29 mouse cellular contexts compared by ENCODE assay signal in the genomic region with DNA sequence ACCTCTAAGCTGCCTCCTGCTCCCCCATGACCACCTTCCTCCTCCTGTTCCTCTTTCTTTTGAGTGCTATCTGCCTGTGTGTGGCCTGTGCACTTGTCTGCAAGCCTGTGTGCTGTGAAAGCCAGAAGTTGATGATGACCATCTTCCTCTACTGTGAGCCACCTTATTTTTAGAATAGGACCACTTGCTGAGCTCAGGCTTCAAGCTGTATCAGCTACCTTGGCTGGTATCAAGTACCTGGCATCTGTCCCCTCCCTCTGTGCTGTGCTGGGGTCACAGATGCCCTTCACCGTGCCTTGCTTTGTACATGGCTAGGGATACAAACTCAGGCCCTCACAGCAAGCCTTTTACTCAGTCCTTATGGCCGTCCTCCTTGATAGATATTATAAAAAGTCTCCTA. TPM values are rescaled to one million over a fixed set of nuclear protein-coding genes. Genes with fewer than 3 reads are reported as not detected.
DNase-seq lines count a peak whose midpoint lies in the region; ATAC-seq lines count a peak whose summit lies in the region.
"Had no signal": no experiment of that assay in that cellular context is flagged by ENCODE, and none has a peak within 500 bp of the region (broad histone marks: within the 10 kb centered on the region; RNA-seq: fewer than 3 reads in every experiment).

No protein-coding gene starts in this region.

- H3K9ac ChIP-seq in heart, embryonic 16.5 days (ENCODE audit: low read length), result no peak overlapping the region; the same call in 1 of the 2 replicates
- H3K9ac ChIP-seq: embryonic facial prominence, embryonic 13.5 days had no signal

- no peak for ATAC-seq in heart, embryonic 16.5 days (replicated peaks; ENCODE audit: extremely low read depth, insufficient read depth, low FRiP score)
- no peak for ATAC-seq in megakaryocyte-erythroid progenitor cell, adult 5-6 weeks (replicated peaks; ENCODE audit: low FRiP score, low TSS enrichment, poor library complexity, severe bottlenecking)
- ATAC-seq: CD4-positive, CD25-positive, alpha-beta regulatory T cell, adult 4 months; forebrain, embryonic 16.5 days; Patski had no signal

- no peaks in the 10 kb centered on the region for H3K9me3 ChIP-seq in heart, embryonic 16.5 days (replicated peaks; ENCODE audit: control insufficient read depth, low read length)
- H3K9me3 ChIP-seq: embryonic facial prominence, embryonic 13.5 days; hindbrain, embryonic 10.5 days; midbrain, embryonic 10.5 days had no signal

- peaks cover 33% of the 10 kb centered on the region for H3K4me1 ChIP-seq in heart, embryonic 16.5 days (ENCODE audit: control insufficient read depth, insufficient read depth, low read length)

- WGBS in heart, embryonic 16.5 days, result 47% methylated on average over 2 of the region's 2 CpGs

- H3K4me3 ChIP-seq in heart, embryonic 16.5 days (ENCODE audit: low read length), result no peak overlapping the region
- H3K4me3 ChIP-seq: embryonic facial prominence, embryonic 13.5 days; hindbrain, embryonic 10.5 days; layer of hippocampus, adult 2 months; midbrain, embryonic 10.5 days had no signal

- no peak overlapping the region for H3K4me2 ChIP-seq in heart, embryonic 16.5 days (ENCODE audit: low read depth, low read length)
- H3K4me2 ChIP-seq: embryonic facial prominence, embryonic 13.5 days had no signal

- H3K36me3 ChIP-seq in heart, embryonic 16.5 days (ENCODE audit: control insufficient read depth, insufficient read depth), result no peaks in the 10 kb centered on the region
- H3K36me3 ChIP-seq in splenic B cell, adult 2 months (ENCODE audit: control insufficient read depth, insufficient read depth, low read length, poor library complexity, severe bottlenecking), result no peaks in the 10 kb centered on the region
- H3K36me3 ChIP-seq: embryonic facial prominence, embryonic 13.5 days; hindbrain, embryonic 10.5 days; midbrain, embryonic 10.5 days had no signal

- DNase-seq in gastrocnemius, adult 18-20 months (ENCODE audit: low spot score), result peak; percentile 44
- no peak for DNase-seq in gastrocnemius, postnatal 10 days
- DNase-seq in layer of hippocampus, adult 9-11 months, result peak; percentile 29
- DNase-seq in layer of hippocampus, adult 18-20 months (ENCODE audit: low spot score in 2 of 2), result no peak
- peak; percentile 19 for DNase-seq in splenic B cell, adult 2 months (ENCODE audit: low read depth, low spot score)
- no peak for DNase-seq in cerebellum, postnatal 10 days
- DNase-seq: adrenal gland, adult 8-10 months; cerebellum, adult 9-10 months; kidney, adult 11 months; kidney, postnatal 10 days; left cerebral cortex, postnatal 4 days; liver; lung, postnatal 10 days; right cerebral cortex, postnatal 14 days; thymus, postnatal 14 days had no signal

- H3K27me3 ChIP-seq in heart, embryonic 16.5 days (ENCODE audit: control insufficient read depth, insufficient read depth, low read length), result no peaks in the 10 kb centered on the region
- no peaks in the 10 kb centered on the region for H3K27me3 ChIP-seq in splenic B cell, adult 2 months (ENCODE audit: control insufficient read depth, insufficient read depth, low read length, poor library complexity, severe bottlenecking)
- H3K27me3 ChIP-seq: embryonic facial prominence, embryonic 13.5 days; Patski had no signal

- H3K27ac ChIP-seq in heart, embryonic 16.5 days (ENCODE audit: low read length), result peak overlapping the region; percentile 97
- H3K27ac ChIP-seq: embryonic facial prominence, embryonic 13.5 days; hindbrain, embryonic 10.5 days; layer of hippocampus, adult 2 months; midbrain, embryonic 10.5 days had no signal

RNA-seq across cellular contexts. Expression of gene 4921504E06Rik, which starts 2.3 kb away (rescaled TPM):
- not detected for total RNA-seq in gastrocnemius, adult 18-20 months (2021)
- total RNA-seq in gastrocnemius, postnatal 10 days (2021), result not detected
- not detected for total RNA-seq in layer of hippocampus, adult 18-20 months (2021)
- 0.10 TPM in 1 of 2 replicates, not detected in the other for polyA plus RNA-seq in heart, embryonic 16.5 days (2015; fragmentation: Nextera tagmentation; extraction: Ambion mirVana)
- total RNA-seq in megakaryocyte-erythroid progenitor cell, adult 5-6 weeks (2014; fragmentation: Nextera tagmentation), result not detected in 2 replicates
- total RNA-seq in megakaryocyte-erythroid progenitor cell, adult 5-6 weeks (2017), result not detected in 2 replicates
- total RNA-seq: adrenal gland, adult 8-10 months; ES-E14; layer of hippocampus, adult 2 months; left cerebral cortex, postnatal 4 days; neutrophil, adult 5-6 weeks had no signal
- polyA plus RNA-seq: CD4-positive, CD25-positive, alpha-beta regulatory T cell, adult 4 months; embryonic facial prominence, embryonic 13.5 days; forebrain, embryonic 16.5 days; hindbrain, embryonic 10.5 days; liver, embryonic 16.5 days; midbrain, embryonic 10.5 days; midbrain, postnatal 0 days; Patski; stomach, embryonic 16.5 days had no signal

Comparison
In these comparisons a context has a peak if more than half of its experiments do, and no peak if none do; other contexts are left out.
1. DNase-seq: peak in gastrocnemius, adult 18-20 months (single experiment), layer of hippocampus, adult 9-11 months (single experiment) and splenic B cell, adult 2 months (single experiment); none in gastrocnemius, postnatal 10 days (single experiment), layer of hippocampus, adult 18-20 months (0 of 2) and cerebellum, postnatal 10 days (0 of 2).